Mouse (Mus musculus): ENCODE data around the gene Pip4p1. TPM values are rescaled to one million over a fixed set of nuclear protein-coding genes. Genes with fewer than 3 reads are reported as not detected.

Pip4p1 gene
- total RNA-seq (2023): 64.3 and 86.6 TPM in 2 replicates

GRCm38 (mm10) chr14:50930754-50931492 is at the start of gene Pip4p1, which contains the start of gene Pnp:
Pip4p1 (minus strand) TSS chr14:50930856.
Pnp (plus strand) TSS chr14:50931082.

GRCm38 (mm10) chr14:50955942-50956508 is 25.4 kb upstream of the Pip4p1 start, which contains the start of gene Pnp2:
Pnp2 (plus strand) TSS chr14:50955992.

GRCm38 (mm10) chr14:50943932-50944667 is 13.4 kb upstream of the Pip4p1 start, which contains the start of gene Gm49342:
Gm49342 (plus strand) TSS chr14:50944517.

GRCm38 (mm10) chr14:50924281-50925064 is 6.2 kb downstream of the Pip4p1 start, which contains the start of the genes Osgep and Apex1:
Osgep (minus strand) TSS chr14:50924893.
Apex1 (plus strand) TSS chr14:50924968.

GRCm38 (mm10) chr14:50897374-50897765 is 33.3 kb downstream of the Pip4p1 start, which contains the start of gene Klhl33:
Klhl33 (minus strand) TSS chr14:50897507.

Other genes with a start within 250 kb of the Pip4p1 start
- gene Olfr747, start 237.7 kb downstream of the Pip4p1 start, total RNA-seq (2023): not detected in 2 replicates
- gene Olfr748, start 223.5 kb downstream of the Pip4p1 start, total RNA-seq (2023): not detected in 2 replicates
- not detected in 2 replicates for gene Olfr749, start 185.8 kb downstream of the Pip4p1 start, total RNA-seq (2023)
- 28.0 and 39.4 TPM in 2 replicates for gene Ttc5, start 145.3 kb downstream of the Pip4p1 start, total RNA-seq (2023)
- gene Ccnb1ip1, start 123.1 kb downstream of the Pip4p1 start, total RNA-seq (2023): not detected in 2 replicates
- 23.5 and 35.4 TPM in 2 replicates for gene Parp2, start 123.0 kb downstream of the Pip4p1 start, total RNA-seq (2023)
- gene Tep1, start 60.3 kb downstream of the Pip4p1 start, total RNA-seq (2023): 33.7 and 51.6 TPM in 2 replicates
- gene Klhl33, start 33.3 kb downstream of the Pip4p1 start, total RNA-seq (2023): 0.13 and 0.18 TPM in 2 replicates
- gene Osgep, start 6.0 kb downstream of the Pip4p1 start, total RNA-seq (2023): 14.8 and 15.6 TPM in 2 replicates
- 11.9 and 13.5 TPM in 2 replicates for gene Apex1, start 5.9 kb downstream of the Pip4p1 start, total RNA-seq (2023)
- 55.5 and 66.9 TPM in 2 replicates for gene Pnp, start 226 bp upstream of the Pip4p1 start, total RNA-seq (2023)
- 43.8 and 69.2 TPM in 2 replicates for gene Gm49342, start 13.7 kb upstream of the Pip4p1 start, total RNA-seq (2023)
- gene Pnp2, start 25.1 kb upstream of the Pip4p1 start, total RNA-seq (2023): 4.6 and 5.7 TPM in 2 replicates
- 0.25 TPM in 1 of 2 replicates, not detected in the other for gene Rnase10, start 76.9 kb upstream of the Pip4p1 start, total RNA-seq (2023)
- not detected in 2 replicates for gene Rnase9, start 111.0 kb upstream of the Pip4p1 start, total RNA-seq (2023)
- not detected in 2 replicates for gene Rnase11, start 119.3 kb upstream of the Pip4p1 start, total RNA-seq (2023)
- gene Rnase12, start 126.8 kb upstream of the Pip4p1 start, total RNA-seq (2023): not detected in 2 replicates
- gene Olfr750, start 143.6 kb upstream of the Pip4p1 start, total RNA-seq (2023): not detected in 2 replicates
- gene Rnase4, start 160.2 kb upstream of the Pip4p1 start, total RNA-seq (2023): 3.6 and 5.4 TPM in 2 replicates
- gene Ang, start 160.3 kb upstream of the Pip4p1 start, total RNA-seq (2023): 2.0 and 3.2 TPM in 2 replicates
- gene Eddm3b, start 183.6 kb upstream of the Pip4p1 start, total RNA-seq (2023): not detected in 2 replicates
- 16.8 and 24.9 TPM in 2 replicates for gene Rnase6, start 193.1 kb upstream of the Pip4p1 start, total RNA-seq (2023)
- not detected in 2 replicates for gene Rnase1, start 215.9 kb upstream of the Pip4p1 start, total RNA-seq (2023)
- 1.1 and 1.8 TPM in 2 replicates for gene Rnase2b, start 231.4 kb upstream of the Pip4p1 start, total RNA-seq (2023)